Mouse (Mus musculus) limb, embryonic 14.5 days (tissue): ENCODE data around the gene Slc3a2. TPM values are rescaled to one million over a fixed set of nuclear protein-coding genes. Genes with fewer than 3 reads are reported as not detected.

Experiments
- ATAC-seq: fragments of 200-750 bp; cut with Nextera tagmentation; 2 replicates; pipeline ENCODE4 v1.8.0; 2017; ENCODE audit warnings: low read depth, moderate number of reproducible peaks, moderate TSS enrichment; ENCODE audit not compliant: low FRiP score
- DNase-seq: peaks from one replicate; pipeline ENCODE4 v3.0.0-alpha.2; 2015; ENCODE audit warnings: low spot score
- H3K27ac ChIP-seq: fragments of 300-500 bp; sonication (generic); replicated peaks from 2 replicates; pipeline ENCODE4 v1.5.1; 2014; ENCODE audit warnings: low read depth, mild to moderate bottlenecking, low read length, moderate library complexity, mixed read lengths
- H3K27me3 ChIP-seq: fragments of 300-500 bp; sonication (generic); 2 replicates; pipeline ENCODE4 v1.6.1; 2014; ENCODE audit warnings: low read length, mixed read lengths; ENCODE audit not compliant: control insufficient read depth, insufficient read depth
- H3K36me3 ChIP-seq: fragments of 300-500 bp; sonication (generic); 2 replicates; pipeline ENCODE4 v1.6.1; 2014; ENCODE audit warnings: mild to moderate bottlenecking, low read length, moderate library complexity, mixed read lengths; ENCODE audit not compliant: control insufficient read depth, insufficient read depth
- H3K4me1 ChIP-seq: fragments of 300-500 bp; sonication (generic); 2 replicates; pipeline ENCODE4 v1.6.1; 2014; ENCODE audit warnings: antibody characterized with exemption, low read length, mixed read lengths; ENCODE audit not compliant: control insufficient read depth, insufficient read depth
- H3K4me2 ChIP-seq: fragments of 300-500 bp; sonication (generic); replicated peaks from 2 replicates; pipeline ENCODE4 v1.6.1; 2014; ENCODE audit warnings: low read depth, mild to moderate bottlenecking, low read length, moderate library complexity; ENCODE audit not compliant: severe bottlenecking
- H3K4me3 ChIP-seq: fragments of 300-500 bp; sonication (generic); replicated peaks from 2 replicates; pipeline ENCODE4 v1.5.1; 2014; ENCODE audit warnings: low read length
- H3K9ac ChIP-seq: fragments of 300-500 bp; sonication (generic); 2 replicates; pipeline ENCODE4 v1.6.1; 2014; ENCODE audit warnings: mild to moderate bottlenecking, low read depth, low read length, moderate library complexity; ENCODE audit not compliant: severe bottlenecking
- H3K9me3 ChIP-seq: fragments of 300-500 bp; sonication (generic); 2 replicates; pipeline ENCODE4 v1.6.1; 2016; ENCODE audit warnings: low read length; ENCODE audit not compliant: control insufficient read depth
- POLR2A ChIP-seq: fragments of 200-500 bp; IDR thresholded peaks from 2 replicates; pipeline ENCODE4 v1.8.0; 2012; ENCODE audit warnings: inconsistent platforms, mild to moderate bottlenecking, moderate library complexity, borderline replicate concordance; ENCODE audit not compliant: insufficient read depth, insufficient read length; ENCODE audit errors: extremely low read depth
- WGBS: fragments of 180-500 bp; shearing (Covaris S2); extraction: QIAGEN DNeasy Blood & Tissue Kit; methylation state at CpG from one replicate; pipeline ENCODE4 v1.1.7; 2014; 5-methylcytosine and 5-hydroxymethylcytosine counted together
- polyA plus RNA-seq, 2 experiments: library from polyadenylated mRNA; depleted of rRNA in 1 of 2; stranded (reverse) in 1 of 2; unstranded in 1 of 2; fragments of >200 nt; fragmentation: Nextera tagmentation in 1 of 2; extraction: Ambion mirVana in 1 of 2; gene quantifications; 2 replicates each; pipeline versions ENCODE4 v1.2.1 to v1.2.3; 2012 to 2014

The Slc3a2 gene
- polyA plus RNA-seq (2012; rRNA removed), result 111 and 123 TPM in 2 replicates
- 101 and 109 TPM in 2 replicates for polyA plus RNA-seq (2014; fragmentation: Nextera tagmentation; extraction: Ambion mirVana)

GRCm38 (mm10) chr19:8722907-8723573 is at the start of gene Slc3a2:
Gene Slc3a2, minus strand, starts transcription at chr19:8723369.
- H3K9me3 ChIP-seq, result no peaks in the 10 kb centered on the region
- H3K27ac ChIP-seq, result peak within 1 kb of the TSS; percentile 92
- peaks cover 16% of the 10 kb centered on the region for H3K4me1 ChIP-seq
- peak; percentile 99 for DNase-seq
- peak within 1 kb of the TSS; percentile 78 for H3K4me3 ChIP-seq
- H3K9ac ChIP-seq, result peak within 1 kb of the TSS; percentile 96
- peak; percentile 98; the same call in 1 of the 2 replicates for TF ChIP-seq POLR2A
- peaks cover 33% of the 10 kb centered on the region for H3K36me3 ChIP-seq
- WGBS, result under 1% methylated on average over 50 of the region's 50 CpGs
- peak within 1 kb of the TSS; percentile 86 for H3K4me2 ChIP-seq
- H3K27me3 ChIP-seq, result no peaks in the 10 kb centered on the region
- peak; percentile 95 for ATAC-seq

GRCm38 (mm10) chr19:8770567-8771270 is 47.5 kb upstream of the Slc3a2 start, which contains the start of gene Tmem223:
Gene Tmem223, plus strand, starts transcription at chr19:8770996.
- H3K4me3 ChIP-seq, result peak within 1 kb of the TSS; percentile 85
- 23% methylated on average over 29 of the region's 29 CpGs for WGBS
- peak within 1 kb of the TSS; percentile 87 for H3K27ac ChIP-seq
- peaks cover 66% of the 10 kb centered on the region for H3K36me3 ChIP-seq
- peak within 1 kb of the TSS; percentile 65 for H3K4me2 ChIP-seq
- DNase-seq (peak; percentile 70), ATAC-seq (peak; percentile 48; the same call in 1 of the 2 replicates)
- 0 out of 2 replicates have a peak, but pooled peaks cover under 1% of the 10 kb centered on the region for H3K9me3 ChIP-seq
- TF ChIP-seq POLR2A, result peak; percentile 77; the same call in 1 of the 2 replicates
- H3K9ac ChIP-seq, result peak within 1 kb of the TSS; percentile 94
- no peaks in the 10 kb centered on the region for H3K27me3 ChIP-seq
- H3K4me1 ChIP-seq, result peaks cover 22% of the 10 kb centered on the region

- no peak for ATAC-seq
- peaks cover 85% of the 10 kb centered on the region for H3K36me3 ChIP-seq
- H3K4me2 ChIP-seq, result no peak overlapping the region
- no peak overlapping the region for H3K27ac ChIP-seq
- 97% methylated on average over 9 of the region's 9 CpGs for WGBS
- 0 out of 2 replicates have a peak, but pooled peaks cover 6% of the 10 kb centered on the region for H3K9me3 ChIP-seq
- H3K4me3 ChIP-seq, result no peak overlapping the region
- no peak for DNase-seq
- no peaks in the 10 kb centered on the region for H3K27me3 ChIP-seq
- no peak overlapping the region for H3K9ac ChIP-seq
- no peak for TF ChIP-seq POLR2A
- H3K4me1 ChIP-seq, result 0 out of 2 replicates have a peak, but pooled peaks cover 3% of the 10 kb centered on the region
These were observed 42.4 kb upstream of the Slc3a2 start for GRCm38 (mm10) chr19:8765562-8765961.

- H3K9me3 ChIP-seq, result 0 out of 2 replicates have a peak, but pooled peaks cover 6% of the 10 kb centered on the region
- H3K9ac ChIP-seq, result no peak overlapping the region
- peaks cover 2% of the 10 kb centered on the region; the same call in 1 of the 2 replicates for H3K4me1 ChIP-seq
- H3K36me3 ChIP-seq, result peaks cover 63% of the 10 kb centered on the region
- DNase-seq, result no peak
- H3K27ac ChIP-seq, result no peak overlapping the region
- WGBS, result 97% methylated on average over 4 of the region's 4 CpGs
- H3K27me3 ChIP-seq, result no peaks in the 10 kb centered on the region
- H3K4me3 ChIP-seq, result no peak overlapping the region
- ATAC-seq, result no peak
- H3K4me2 ChIP-seq, result no peak overlapping the region
- TF ChIP-seq POLR2A, result no peak
These were observed 40.1 kb upstream of the Slc3a2 start for GRCm38 (mm10) chr19:8763276-8763675.

GRCm38 (mm10) chr19:8760757-8761156 is 37.6 kb upstream of the Slc3a2 start:
- Histone ChIP-seq H3K27me3 (no peaks in the 10 kb centered on the region), H3K9ac (no peak overlapping the region), H3K4me3 (no peak overlapping the region), H3K4me2 (no peak overlapping the region), H3K36me3 (peaks cover 41% of the 10 kb centered on the region), H3K9me3 (0 out of 2 replicates have a peak, but pooled peaks cover 6% of the 10 kb centered on the region), H3K27ac (no peak overlapping the region), H3K4me1 (peaks cover 6% of the 10 kb centered on the region; the same call in 1 of the 2 replicates)
- DNase-seq (no peak), ATAC-seq (no peak)
- WGBS, result 94% methylated on average over 2 of the region's 2 CpGs
- TF ChIP-seq POLR2A, result no peak
